Mouse (Mus musculus): ENCODE results near the gene Pin1rt1.

DNA sequence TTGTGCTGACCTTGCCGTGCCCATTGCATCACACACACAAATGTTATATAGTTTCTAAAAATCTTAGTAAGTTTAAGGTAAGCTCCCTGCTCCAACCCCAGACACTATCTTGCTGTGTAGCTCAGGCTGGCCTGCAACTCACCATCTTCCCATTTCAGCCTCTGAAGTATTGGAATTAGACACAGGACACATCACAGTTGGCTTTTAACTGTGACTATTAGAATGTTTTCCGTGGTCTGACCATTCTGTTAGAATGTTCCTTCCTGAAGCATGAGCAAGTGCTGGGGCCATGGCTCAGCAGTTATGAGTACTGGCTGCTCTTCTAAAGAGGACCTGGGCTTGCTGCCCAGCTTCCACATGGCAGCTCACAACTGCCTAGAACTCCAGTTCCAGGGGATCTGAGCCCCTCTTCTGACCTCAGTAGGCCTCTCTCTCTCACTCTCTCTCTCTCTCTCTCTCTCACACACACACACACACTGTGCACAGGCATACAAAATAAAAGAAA, 1.1 kb upstream of the Pin1rt1 start:
- no peak for TF ChIP-seq CTCF (IDR thresholded peaks at IDR 0.05; ENCODE audit: insufficient read depth, low read length)
- no peak for TF ChIP-seq POLR2A (IDR thresholded peaks at IDR 0.05; ENCODE audit: borderline replicate concordance, extremely low read depth, low read depth, low read length)
